Mouse (Mus musculus) liver, embryonic 14.5 days (tissue): ENCODE measurements at regions not wholly inside any gene's neighbourhood (a gene's known extent, or its start where the extent isn't known, plus 50 kb on each side); places are given as distances from the start of the nearest gene placed in this dataset.

Experiments used
- CTCF ChIP-seq: IDR thresholded peaks from 2 replicates; pipeline ENCODE4 v1.5.1; 2016; ENCODE audit warnings: antibody characterized with exemption, low read depth, control low read depth
- EP300 ChIP-seq: IDR thresholded peaks from 2 replicates; pipeline ENCODE4 v1.6.1; 2016; ENCODE audit warnings: antibody characterized with exemption, low read depth

GRCm38 (mm10) chr8:128563744-128564143, 121.7 kb upstream of the Itgb1 start:
- TF ChIP-seq EP300 (no peak), CTCF (no peak)
